Mouse (Mus musculus) kidney, postnatal 10 days (tissue): ENCODE measurements at regions not wholly inside any gene's neighbourhood (a gene's known extent, or its start where the extent isn't known, plus 50 kb on each side); places are given as distances from the start of the nearest gene placed in this dataset.

ENCODE experiments used
- DNase-seq: peaks from one replicate; pipeline ENCODE4 v3.0.0; 2021; ENCODE audit warnings: mixed read lengths

- no peak for DNase-seq
These were observed 206.2 kb upstream of the Plpp4 start for GRCm38 (mm10) chr7:129050675-129051074.

- no peak for DNase-seq
These were observed 189.9 kb upstream of the Plpp4 start for GRCm38 (mm10) chr7:129066891-129067290.

GRCm38 (mm10) chr7:129068137-129068536 is 188.7 kb upstream of the Plpp4 start:
- DNase-seq = no peak

GRCm38 (mm10) chr7:129079786-129080185 is 177.0 kb upstream of the Plpp4 start:
- peak; percentile 19 for DNase-seq

- DNase-seq = no peak
These were observed 165.4 kb upstream of the Plpp4 start for GRCm38 (mm10) chr7:129091441-129091840.

GRCm38 (mm10) chr7:129096374-129097069 is 160.3 kb upstream of the Plpp4 start:
- DNase-seq = no peak

GRCm38 (mm10) chr7:129102437-129102836 is 154.4 kb upstream of the Plpp4 start:
- DNase-seq = no peak

- DNase-seq = no peak
These were observed 122.7 kb upstream of the Plpp4 start for GRCm38 (mm10) chr7:129134176-129134575.

GRCm38 (mm10) chr7:129134661-129135215 is 122.1 kb upstream of the Plpp4 start:
- DNase-seq = no peak

- DNase-seq = no peak
These were observed 119.4 kb upstream of the Plpp4 start for GRCm38 (mm10) chr7:129137303-129137990.

GRCm38 (mm10) chr7:129141942-129142598 is 114.8 kb upstream of the Plpp4 start:
- no peak for DNase-seq

- DNase-seq = peak; percentile 9
These were observed 114.3 kb upstream of the Plpp4 start for GRCm38 (mm10) chr7:129142599-129142949.

GRCm38 (mm10) chr7:129155577-129155976 is 101.3 kb upstream of the Plpp4 start:
- DNase-seq = no peak

- DNase-seq = no peak
These were observed 86.9 kb upstream of the Plpp4 start for GRCm38 (mm10) chr7:129169971-129170370.

GRCm38 (mm10) chr7:129190933-129191332 is 65.9 kb upstream of the Plpp4 start:
- no peak for DNase-seq

GRCm38 (mm10) chr7:129207029-129207428 is 49.8 kb upstream of the Plpp4 start:
- DNase-seq = no peak
